Mouse (Mus musculus) heart, embryonic 10.5 days (tissue): ENCODE measurements around the gene Rpa1. TPM values are rescaled to one million over a fixed set of nuclear protein-coding genes. Genes with fewer than 3 reads are reported as not detected.

ENCODE experiments used
- DNase-seq: peaks from one replicate; pipeline ENCODE4 v3.0.0-alpha.2; 2017; ENCODE audit warnings: low spot score
- H3K27ac ChIP-seq: fragments of 300-500 bp; sonication (generic); 2 replicates; pipeline ENCODE4 v1.5.1; 2016; ENCODE audit warnings: mild to moderate bottlenecking
- H3K27me3 ChIP-seq: fragments of 300-500 bp; sonication (generic); 2 replicates; pipeline ENCODE4 v1.6.1; 2016; ENCODE audit warnings: mild to moderate bottlenecking; ENCODE audit not compliant: poor library complexity, insufficient read depth, severe bottlenecking
- H3K36me3 ChIP-seq: fragments of 300-500 bp; sonication (generic); 2 replicates; pipeline ENCODE4 v1.6.1; 2016; ENCODE audit warnings: mild to moderate bottlenecking, moderate library complexity
- H3K4me1 ChIP-seq: fragments of 300-500 bp; sonication (generic); 2 replicates; pipeline ENCODE4 v1.6.1; 2016; ENCODE audit warnings: mild to moderate bottlenecking
- H3K4me3 ChIP-seq: fragments of 300-500 bp; sonication (generic); 2 replicates; pipeline ENCODE4 v1.5.1; 2016; ENCODE audit warnings: mild to moderate bottlenecking, moderate library complexity
- H3K9me3 ChIP-seq: fragments of 300-500 bp; sonication (generic); 2 replicates; pipeline ENCODE4 v1.6.1; 2016; ENCODE audit warnings: mild to moderate bottlenecking, moderate library complexity
- WGBS: fragments of 180-500 bp; shearing (Covaris S2); methylation state at CpG from one replicate; pipeline ENCODE4 v1.1.7; 2016; 5-methylcytosine and 5-hydroxymethylcytosine counted together
- polyA plus RNA-seq: library from polyadenylated mRNA; unstranded; fragments of >200 nt; fragmentation: Nextera tagmentation; extraction: Ambion mirVana; gene quantifications from 2 replicates; pipeline ENCODE4 v1.2.1, GENCODE M21; 2016

Rpa1 gene
- polyA plus RNA-seq, 1 experiment from 2014 or later = 127 TPM

GRCm38 (mm10) chr11:75264550-75264949, 83.6 kb downstream of the Rpa1 start:
- H3K9me3 ChIP-seq = no peaks in the 10 kb centered on the region
- H3K36me3 ChIP-seq = peaks cover 15% of the 10 kb centered on the region; the same call in 1 of the 2 replicates
- 0 out of 2 replicates have a peak overlapping the region, but pooled peaks have one; percentile 5 for H3K27ac ChIP-seq
- H3K4me1 ChIP-seq = peaks cover 87% of the 10 kb centered on the region
- no peak for DNase-seq
- no peak overlapping the region for H3K4me3 ChIP-seq
- WGBS = 79% methylated on average over 6 of the region's 6 CpGs
- no peaks in the 10 kb centered on the region for H3K27me3 ChIP-seq

DNA sequence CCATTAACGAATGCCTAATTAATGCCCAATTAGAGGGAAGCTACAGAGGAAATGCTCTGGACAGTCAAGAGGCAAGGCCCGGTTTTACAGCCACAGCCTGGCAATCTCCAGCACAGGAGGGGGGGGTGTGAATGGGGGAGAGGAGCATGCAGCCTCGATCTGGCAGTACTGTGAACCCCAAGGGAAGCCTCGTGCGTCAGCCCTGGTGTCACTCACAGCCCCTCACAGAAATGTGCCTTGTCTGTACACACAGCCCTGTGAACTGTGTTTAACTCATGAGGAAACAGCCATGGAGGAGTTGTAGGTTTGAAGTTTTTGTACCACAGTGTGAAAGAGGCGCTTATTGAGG, 84.2 kb downstream of the Rpa1 start:
- DNase-seq = no peak
- whole genome bisulfite sequencing = 57% methylated on average over 6 of the region's 6 CpGs
- no peak overlapping the region for H3K4me3 ChIP-seq
- no peaks in the 10 kb centered on the region for H3K27me3 ChIP-seq
- H3K36me3 ChIP-seq = peaks cover 15% of the 10 kb centered on the region; the same call in 1 of the 2 replicates
- no peaks in the 10 kb centered on the region for H3K9me3 ChIP-seq
- no peak overlapping the region for H3K27ac ChIP-seq
- peaks cover 89% of the 10 kb centered on the region for H3K4me1 ChIP-seq

DNA sequence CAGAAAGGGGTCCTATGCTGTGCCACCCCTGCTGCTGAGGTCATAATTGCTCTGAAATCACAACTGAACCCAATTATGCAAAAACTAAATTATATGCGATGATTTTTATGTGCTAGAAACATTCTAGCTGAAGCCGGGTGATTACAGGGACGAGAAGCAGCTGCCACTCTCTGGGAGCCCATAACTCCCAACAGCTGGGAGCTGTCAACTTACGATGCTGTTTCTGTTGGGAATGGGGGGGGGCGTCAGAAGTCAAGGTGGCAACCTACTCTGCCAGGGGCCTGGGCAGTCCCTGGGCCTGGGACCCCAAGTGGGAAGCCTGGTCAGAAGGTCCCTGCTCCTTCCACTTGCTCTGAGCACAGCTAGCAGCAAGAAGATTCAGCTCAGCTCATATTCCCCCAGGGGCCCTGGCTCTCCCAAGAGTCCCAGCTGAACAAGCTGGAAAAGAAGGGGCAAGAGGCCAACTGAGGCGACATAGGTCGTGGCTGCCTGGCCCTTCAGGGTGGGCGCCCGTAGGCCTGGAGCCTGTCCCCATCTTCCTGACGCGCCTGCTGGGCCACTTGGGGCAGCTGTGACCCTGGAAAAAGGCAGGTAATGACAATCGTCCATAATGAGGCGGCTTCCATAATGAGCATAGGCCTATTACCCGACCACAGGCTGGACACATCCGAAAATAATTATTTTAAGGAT, 84.7 kb downstream of the Rpa1 start:
- 65% methylated on average over 15 of the region's 15 CpGs for WGBS
- no peaks in the 10 kb centered on the region for H3K9me3 ChIP-seq
- no peaks in the 10 kb centered on the region for H3K27me3 ChIP-seq
- peaks cover 85% of the 10 kb centered on the region for H3K4me1 ChIP-seq
- DNase-seq = no peak
- peaks cover 15% of the 10 kb centered on the region; the same call in 1 of the 2 replicates for H3K36me3 ChIP-seq
- H3K27ac ChIP-seq = peak overlapping the region; percentile 62; the same call in 1 of the 2 replicates
- no peak overlapping the region for H3K4me3 ChIP-seq

GRCm38 (mm10) chr11:75262791-75263190, 85.3 kb downstream of the Rpa1 start:
- 43% methylated on average over 5 of the region's 5 CpGs for WGBS
- peaks cover 15% of the 10 kb centered on the region; the same call in 1 of the 2 replicates for H3K36me3 ChIP-seq
- no peaks in the 10 kb centered on the region for H3K27me3 ChIP-seq
- peaks cover 84% of the 10 kb centered on the region for H3K4me1 ChIP-seq
- no peak for DNase-seq
- peak overlapping the region; percentile 62 for H3K27ac ChIP-seq
- no peak overlapping the region for H3K4me3 ChIP-seq
- H3K9me3 ChIP-seq = no peaks in the 10 kb centered on the region

DNA sequence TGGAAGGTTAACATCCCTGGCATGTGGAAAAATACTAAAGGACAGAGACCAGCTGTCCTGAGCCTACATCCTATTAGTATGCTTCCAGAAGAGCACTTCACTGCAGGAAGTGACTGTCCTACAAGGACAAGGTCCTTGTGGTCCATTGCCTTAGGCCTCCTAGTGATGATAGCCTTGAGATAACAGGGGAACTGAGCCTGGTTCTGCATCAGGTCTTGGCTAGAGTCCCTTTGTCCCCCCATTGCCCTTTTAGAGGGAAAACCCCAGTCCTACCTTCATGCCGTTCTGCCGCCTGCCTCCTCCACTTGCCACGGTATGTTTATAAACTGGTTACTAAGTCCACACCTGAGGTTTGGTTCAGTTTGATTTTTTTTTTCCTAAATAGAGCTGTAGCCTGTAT, 85.9 kb downstream of the Rpa1 start:
- Histone ChIP-seq H3K4me3 (no peak overlapping the region), H3K4me1 (peaks cover 84% of the 10 kb centered on the region), H3K27me3 (no peaks in the 10 kb centered on the region), H3K9me3 (no peaks in the 10 kb centered on the region), H3K36me3 (peaks cover 15% of the 10 kb centered on the region; the same call in 1 of the 2 replicates), H3K27ac (peak overlapping the region; percentile 52)
- no peak for DNase-seq
- 71% methylated on average over 3 of the region's 3 CpGs for WGBS

DNA sequence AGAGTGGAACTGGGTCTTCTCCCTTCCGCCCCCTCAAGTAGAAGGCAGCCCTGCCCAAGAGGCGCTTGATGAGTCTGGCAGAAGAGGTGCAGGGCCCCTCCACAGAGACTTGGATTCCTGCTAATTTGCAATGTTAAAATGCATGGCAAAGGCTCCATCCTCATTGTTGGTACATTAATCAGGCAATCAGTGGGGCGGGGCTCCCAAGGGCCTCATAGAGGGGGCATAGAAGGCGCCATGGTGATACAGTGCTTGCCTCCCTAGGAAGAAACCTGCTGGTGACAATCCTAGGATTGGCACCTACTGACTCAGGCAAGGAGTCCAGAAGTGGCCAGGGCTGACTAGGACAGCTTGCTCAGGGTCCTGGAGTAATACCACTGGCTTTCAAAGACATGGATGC, 86.4 kb downstream of the Rpa1 start:
- no peak overlapping the region for H3K4me3 ChIP-seq
- DNase-seq = no peak
- 83% methylated on average over 4 of the region's 4 CpGs for WGBS
- peak overlapping the region; percentile 52; the same call in 1 of the 2 replicates for H3K27ac ChIP-seq
- H3K36me3 ChIP-seq = peaks cover 15% of the 10 kb centered on the region; the same call in 1 of the 2 replicates
- H3K27me3 ChIP-seq = no peaks in the 10 kb centered on the region
- H3K9me3 ChIP-seq = no peaks in the 10 kb centered on the region
- peaks cover 83% of the 10 kb centered on the region for H3K4me1 ChIP-seq

- no peaks in the 10 kb centered on the region for H3K9me3 ChIP-seq
- no peak for DNase-seq
- H3K4me3 ChIP-seq = no peak overlapping the region
- no peaks in the 10 kb centered on the region for H3K27me3 ChIP-seq
- 89% methylated on average over 2 of the region's 2 CpGs for WGBS
- H3K27ac ChIP-seq = peak overlapping the region; percentile 17
- peaks cover 80% of the 10 kb centered on the region for H3K4me1 ChIP-seq
- H3K36me3 ChIP-seq = peaks cover 10% of the 10 kb centered on the region; the same call in 1 of the 2 replicates
Measured at GRCm38 (mm10) chr11:75261016-75261415, 87.1 kb downstream of the Rpa1 start.

GRCm38 (mm10) chr11:75259996-75260561, 88.0 kb downstream of the Rpa1 start:
- no peak for DNase-seq
- H3K4me1 ChIP-seq = peaks cover 77% of the 10 kb centered on the region
- H3K36me3 ChIP-seq = 0 out of 2 replicates have a peak, but pooled peaks cover 2% of the 10 kb centered on the region
- no peaks in the 10 kb centered on the region for H3K9me3 ChIP-seq
- 72% methylated on average over 10 of the region's 10 CpGs for WGBS
- H3K27me3 ChIP-seq = no peaks in the 10 kb centered on the region
- no peak overlapping the region for H3K4me3 ChIP-seq
- peak overlapping the region; percentile 17; the same call in 1 of the 2 replicates for H3K27ac ChIP-seq

DNA sequence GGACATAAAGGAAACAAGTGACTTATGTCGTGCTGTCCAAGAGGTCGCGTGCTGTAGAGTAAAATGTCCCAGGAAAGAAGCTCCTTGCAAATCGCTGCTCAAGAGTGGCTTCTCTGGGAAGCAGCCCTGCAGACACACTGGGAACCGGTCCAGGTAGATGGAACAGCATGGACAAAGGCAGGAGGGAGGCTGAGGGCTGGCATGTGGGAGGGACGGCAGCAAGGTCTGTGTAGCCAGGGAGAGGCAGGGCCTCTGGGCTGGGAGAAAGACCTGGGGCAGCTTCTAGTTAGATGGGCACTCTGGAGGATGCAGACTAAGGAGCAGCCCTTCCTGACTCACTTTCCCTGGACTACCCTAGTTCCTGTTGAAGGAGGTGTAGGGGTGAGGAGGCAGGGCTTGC, 88.7 kb downstream of the Rpa1 start:
- no peaks in the 10 kb centered on the region for H3K27me3 ChIP-seq
- no peaks in the 10 kb centered on the region for H3K36me3 ChIP-seq
- peaks cover 77% of the 10 kb centered on the region for H3K4me1 ChIP-seq
- no peak for DNase-seq
- no peaks in the 10 kb centered on the region for H3K9me3 ChIP-seq
- H3K27ac ChIP-seq = no peak overlapping the region
- WGBS = 70% methylated on average over 6 of the region's 6 CpGs
- no peak overlapping the region for H3K4me3 ChIP-seq

DNA sequence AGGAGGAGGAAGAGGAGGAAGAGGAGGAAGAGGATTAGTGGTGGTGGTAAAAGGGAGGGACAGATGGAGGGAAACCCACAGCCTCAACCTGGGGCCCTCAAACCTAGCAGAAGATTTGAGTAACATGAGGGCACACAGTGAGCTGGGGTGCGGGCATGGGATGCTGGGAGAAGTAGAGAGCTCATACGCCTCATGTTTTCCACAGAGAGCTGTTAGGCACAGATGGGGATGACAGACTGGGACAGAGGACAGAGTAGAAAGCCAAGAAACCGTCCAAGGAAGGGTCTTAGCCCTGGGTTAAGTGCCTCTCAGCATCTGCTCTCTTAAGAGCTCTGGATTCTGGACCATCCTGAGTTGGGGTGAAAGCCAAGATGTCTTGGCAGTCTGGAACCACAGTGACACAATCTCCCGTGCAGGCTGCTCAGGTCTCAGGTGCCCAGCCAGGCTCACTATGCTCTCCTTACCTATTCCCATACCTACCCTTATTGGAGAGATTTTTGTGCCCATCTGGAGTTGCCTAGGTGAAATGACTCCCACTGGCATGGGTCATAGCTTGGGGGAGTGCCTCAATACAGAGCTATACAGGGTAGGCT, 91.0 kb downstream of the Rpa1 start:
- WGBS = 82% methylated on average over 4 of the region's 4 CpGs
- H3K4me1 ChIP-seq = peaks cover 62% of the 10 kb centered on the region
- H3K4me3 ChIP-seq = no peak overlapping the region

GRCm38 (mm10) chr11:75255330-75255729, 92.8 kb downstream of the Rpa1 start:
- H3K9me3 ChIP-seq = no peaks in the 10 kb centered on the region
- no peak overlapping the region for H3K4me3 ChIP-seq

More for the DNA sequence above, 91.0 kb downstream of the Rpa1 start:
- DNase-seq = no peak
- Histone ChIP-seq H3K9me3 (no peaks in the 10 kb centered on the region), H3K27me3 (no peaks in the 10 kb centered on the region), H3K27ac (no peak overlapping the region), H3K36me3 (no peaks in the 10 kb centered on the region)

GRCm38 (mm10) chr11:75254252-75254912, 93.7 kb downstream of the Rpa1 start:
- DNase-seq = no peak
- WGBS = 58% methylated on average over 13 of the region's 13 CpGs
- Histone ChIP-seq H3K9me3 (no peaks in the 10 kb centered on the region), H3K27ac (peak overlapping the region; percentile 60), H3K4me3 (0 out of 2 replicates have a peak overlapping the region, but pooled peaks have one; percentile 8), H3K27me3 (no peaks in the 10 kb centered on the region), H3K36me3 (no peaks in the 10 kb centered on the region), H3K4me1 (peaks cover 63% of the 10 kb centered on the region)

More at GRCm38 (mm10) chr11:75255330-75255729, 92.8 kb downstream of the Rpa1 start:
- 77% methylated on average over 5 of the region's 5 CpGs for WGBS
- Histone ChIP-seq H3K36me3 (no peaks in the 10 kb centered on the region), H3K4me1 (peaks cover 63% of the 10 kb centered on the region), H3K27ac (no peak overlapping the region), H3K27me3 (no peaks in the 10 kb centered on the region)
- DNase-seq = no peak
